Mouse (Mus musculus) cerebellum, adult 11-12 months (tissue): ENCODE results near the gene Clnk.
"Not testable (repeated sequence)": the region's sequence is repeated elsewhere in the genome, so short reads cannot be mapped to it uniquely, and the experiment has no call there.

Experiments
- DNase-seq: peaks from one replicate; pipeline ENCODE4 v3.0.0; 2022

The Clnk gene

DNA sequence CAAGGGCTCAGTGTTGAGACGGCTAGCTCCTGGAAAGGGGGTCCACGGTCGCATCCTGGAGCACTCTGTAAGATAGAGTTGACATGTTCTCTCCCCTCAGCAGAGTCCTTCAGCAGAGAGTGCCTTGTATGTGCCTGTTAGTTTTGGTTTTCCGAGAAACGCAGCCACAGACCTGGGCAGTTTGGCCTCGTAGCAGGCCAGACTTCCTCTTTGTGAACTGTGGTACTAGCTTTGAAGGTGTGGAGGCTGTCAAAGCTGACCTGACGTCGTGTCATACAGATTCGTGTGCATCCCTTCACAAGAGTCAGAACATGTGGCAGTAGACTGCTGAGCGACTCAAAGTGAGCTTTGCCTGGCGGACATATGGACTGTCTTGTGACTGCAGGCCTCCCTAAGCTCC is at the start of gene Clnk:
Gene Clnk (minus strand): TSS at position 191 of the 400 bp plus-strand sequence.
- no peak for DNase-seq

DNA sequence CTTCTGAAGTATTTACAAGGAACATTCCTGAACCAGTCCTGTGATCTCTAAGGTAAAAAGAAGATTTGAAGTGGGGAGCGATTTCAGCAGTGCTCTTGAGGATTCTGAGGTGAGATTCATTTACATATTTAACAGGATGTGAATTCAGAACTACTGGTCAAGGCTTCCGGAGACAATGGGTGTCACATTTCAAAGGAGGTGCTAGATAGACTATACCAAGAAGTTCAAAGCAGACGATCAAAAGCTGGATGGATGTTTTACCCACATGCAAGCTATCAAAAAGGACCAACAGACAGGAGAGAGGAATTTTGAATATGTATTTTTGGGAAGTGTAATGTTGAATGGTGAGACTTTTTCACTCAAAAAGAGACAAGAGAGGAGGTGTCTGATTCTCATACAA is 28.7 kb upstream of the Clnk start:
- no peak for DNase-seq

DNA sequence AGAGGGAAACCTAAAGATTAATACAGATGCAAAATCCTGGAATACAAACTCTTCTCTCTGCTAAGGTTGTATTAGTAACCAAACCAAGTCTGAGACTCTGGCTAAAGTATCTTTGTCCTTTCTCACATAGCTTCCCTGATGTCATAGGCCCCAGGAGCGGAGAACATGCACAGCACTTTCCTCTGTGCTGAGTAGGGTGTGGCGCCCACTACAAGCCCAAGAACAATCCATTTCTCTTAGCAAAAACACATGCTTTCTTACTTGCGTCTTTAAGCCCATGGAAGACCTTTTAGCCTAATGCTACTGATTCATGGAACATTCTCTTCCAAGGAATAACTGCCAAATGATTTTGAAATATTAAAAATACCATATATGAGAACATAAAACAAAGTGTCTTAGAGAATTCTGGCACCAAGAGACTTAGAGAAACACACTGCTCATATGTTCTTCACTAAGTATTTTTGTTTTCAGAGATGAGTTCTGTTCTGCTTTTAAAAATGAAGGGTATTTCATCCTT is 28.0 kb upstream of the Clnk start:
- DNase-seq, result no peak

DNA sequence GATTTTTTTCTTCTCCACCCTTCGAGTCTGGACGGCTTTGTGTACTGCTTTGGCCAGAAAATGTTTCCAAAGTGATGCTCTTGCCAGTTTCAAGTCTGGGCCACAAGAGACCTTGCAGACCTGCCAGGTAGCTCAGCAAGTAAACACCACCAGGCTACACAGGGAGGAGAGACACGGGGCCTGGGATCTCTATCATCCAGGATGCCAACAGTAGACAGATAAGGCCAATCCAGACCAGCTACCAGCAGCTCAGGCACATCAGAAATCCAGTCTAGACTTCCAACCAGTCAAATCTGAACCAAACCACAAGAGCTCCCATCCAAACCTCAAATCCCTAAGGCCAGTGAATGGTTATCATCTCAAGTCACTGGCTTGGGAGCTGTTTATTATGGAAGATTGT is 26.3 kb upstream of the Clnk start:
- no peak for DNase-seq

DNA sequence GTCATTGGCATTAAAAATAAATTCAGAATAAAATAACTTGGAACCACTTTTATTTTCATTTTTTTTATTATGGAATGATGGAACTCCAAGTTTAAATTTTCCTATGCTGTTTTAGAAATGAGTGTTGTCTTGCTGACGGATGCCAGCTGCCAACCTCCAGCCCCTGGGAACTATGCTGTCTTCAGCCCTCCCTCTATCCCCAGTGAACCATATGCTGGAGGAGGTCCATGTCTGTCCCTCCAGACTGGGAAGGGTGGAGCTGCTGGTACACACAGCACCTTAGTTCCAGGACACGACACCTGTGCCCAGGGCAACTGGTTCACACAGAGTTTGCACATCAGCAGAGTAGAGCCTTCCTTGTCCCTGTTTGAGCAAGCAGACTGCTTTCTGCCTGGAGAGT is 22.4 kb upstream of the Clnk start:
- DNase-seq, result no peak

DNA sequence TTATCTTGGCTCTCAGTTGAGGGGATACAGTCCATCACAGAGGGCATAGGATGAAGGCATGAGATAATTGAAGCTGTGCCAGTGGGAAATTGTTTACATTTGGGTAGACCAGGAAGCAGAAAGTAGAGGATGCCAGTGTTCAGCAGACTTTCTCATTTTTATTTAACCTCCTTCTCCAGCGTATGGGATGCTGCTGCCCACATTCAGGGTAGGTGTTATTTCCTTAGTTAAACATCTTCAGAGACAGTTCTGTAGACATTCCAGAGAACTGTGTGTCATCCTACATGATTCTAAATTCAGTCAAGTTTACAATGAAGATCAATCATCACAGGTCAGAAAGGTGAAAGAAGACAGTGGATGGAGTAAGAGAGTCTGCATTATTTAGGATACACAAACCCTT is 12.0 kb upstream of the Clnk start:
- no peak for DNase-seq

DNA sequence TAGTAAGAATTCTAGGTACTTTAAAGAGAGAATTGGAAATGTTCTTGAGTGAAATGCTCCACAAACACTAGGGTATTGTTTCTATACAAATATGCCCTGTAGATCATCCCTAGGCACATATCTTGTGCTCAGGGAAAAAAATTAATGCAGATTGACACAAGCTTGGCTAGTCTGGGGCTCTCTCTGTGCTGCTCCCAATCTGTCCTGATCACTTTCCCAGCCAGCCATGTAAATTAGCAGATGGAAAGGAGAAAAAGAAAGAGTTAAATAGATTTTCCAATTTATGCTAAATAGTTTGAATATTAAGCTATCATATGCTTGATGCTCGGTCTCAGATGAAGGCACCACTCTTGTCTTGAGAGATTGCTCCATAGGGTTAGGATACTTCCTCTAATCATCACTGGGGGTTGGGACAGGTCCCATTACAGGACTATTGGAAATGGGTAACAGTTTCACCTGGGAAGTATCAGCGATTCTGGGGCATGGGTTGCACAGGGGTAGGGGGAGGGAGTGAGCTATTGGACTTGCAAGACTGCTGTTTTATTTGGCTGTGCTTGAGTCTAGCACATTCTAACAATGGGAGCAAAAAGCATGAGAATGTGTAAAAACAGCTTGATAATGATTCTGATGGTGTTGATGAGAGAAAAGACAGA is 10.1 kb upstream of the Clnk start:
- peak; percentile 32 for DNase-seq

DNA sequence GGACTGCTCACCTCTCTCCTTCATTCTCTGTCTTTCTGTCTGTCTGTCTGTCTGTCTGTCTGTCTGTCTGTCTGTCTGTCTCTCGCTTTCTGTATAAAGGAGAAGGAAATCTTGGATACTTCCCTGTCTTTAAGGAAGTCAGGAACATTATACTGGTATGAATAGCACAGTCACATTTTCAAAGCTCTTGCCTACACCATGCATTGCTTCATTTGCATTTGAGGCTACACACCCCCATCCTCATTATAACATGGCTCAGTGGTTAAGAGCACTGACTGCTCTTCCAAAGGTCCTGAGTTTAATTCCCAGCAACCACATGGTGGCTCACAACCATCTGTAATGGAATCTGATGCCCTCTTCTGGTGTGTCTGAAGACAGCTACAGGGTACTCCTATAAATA is 6.0 kb upstream of the Clnk start:
- DNase-seq, result not testable (repeated sequence)

DNA sequence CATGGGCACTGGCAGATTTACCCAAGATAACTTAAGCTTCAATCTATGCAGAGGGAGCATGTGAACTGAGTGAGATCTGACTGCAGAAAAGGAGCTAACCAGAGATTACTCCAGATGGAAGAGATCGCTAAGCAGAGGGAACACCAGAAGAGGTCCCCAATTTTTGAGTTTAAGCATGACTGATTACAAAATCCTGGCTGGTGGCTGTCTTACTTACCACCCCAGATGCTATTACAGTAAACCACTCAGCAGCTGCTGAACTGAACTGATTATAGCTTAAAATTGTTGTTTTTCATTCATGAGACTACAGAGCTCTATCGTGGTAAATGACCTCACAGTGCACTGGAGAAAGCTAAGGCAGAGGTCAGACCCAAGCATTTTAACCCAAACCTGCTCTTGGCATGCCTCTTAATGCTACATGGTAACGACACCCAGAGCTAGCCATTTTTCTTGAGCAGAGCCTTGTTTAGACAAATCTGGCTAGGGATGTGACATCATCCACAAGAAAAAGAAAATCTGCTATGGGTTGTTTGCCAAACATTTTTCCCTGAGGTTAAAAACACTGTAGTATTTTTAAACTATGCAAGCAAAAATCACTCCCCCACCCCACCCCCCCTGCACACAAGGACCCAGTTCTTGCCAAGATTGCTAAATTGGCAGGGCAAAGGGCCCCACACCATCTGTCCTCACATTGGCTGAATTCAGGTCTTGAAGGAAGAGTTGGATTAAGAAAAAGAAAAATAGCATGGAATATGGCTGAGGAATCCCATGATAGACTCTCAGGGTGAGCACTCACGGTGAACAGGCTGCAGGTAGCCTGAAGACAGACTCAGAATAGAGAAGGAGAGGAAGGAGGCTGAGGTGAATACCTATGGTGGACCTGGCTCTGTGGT is 5.4 kb upstream of the Clnk start:
- peak; percentile 85 for DNase-seq

DNA sequence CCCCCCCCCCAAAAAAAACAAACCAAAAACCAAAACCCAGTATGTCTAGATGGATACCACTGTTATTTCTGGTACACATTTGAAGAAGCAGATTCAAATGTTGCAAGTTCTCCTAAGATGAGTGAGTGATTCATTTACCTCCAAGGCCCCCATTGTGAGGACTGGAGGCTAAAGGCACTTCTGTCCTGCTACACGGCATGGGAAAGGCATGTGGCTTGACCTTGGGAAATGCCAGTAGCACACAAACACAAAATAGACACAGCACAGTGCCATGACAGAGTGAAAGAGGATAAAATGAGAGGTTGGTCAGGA is 4.8 kb upstream of the Clnk start:
- DNase-seq, result no peak

DNA sequence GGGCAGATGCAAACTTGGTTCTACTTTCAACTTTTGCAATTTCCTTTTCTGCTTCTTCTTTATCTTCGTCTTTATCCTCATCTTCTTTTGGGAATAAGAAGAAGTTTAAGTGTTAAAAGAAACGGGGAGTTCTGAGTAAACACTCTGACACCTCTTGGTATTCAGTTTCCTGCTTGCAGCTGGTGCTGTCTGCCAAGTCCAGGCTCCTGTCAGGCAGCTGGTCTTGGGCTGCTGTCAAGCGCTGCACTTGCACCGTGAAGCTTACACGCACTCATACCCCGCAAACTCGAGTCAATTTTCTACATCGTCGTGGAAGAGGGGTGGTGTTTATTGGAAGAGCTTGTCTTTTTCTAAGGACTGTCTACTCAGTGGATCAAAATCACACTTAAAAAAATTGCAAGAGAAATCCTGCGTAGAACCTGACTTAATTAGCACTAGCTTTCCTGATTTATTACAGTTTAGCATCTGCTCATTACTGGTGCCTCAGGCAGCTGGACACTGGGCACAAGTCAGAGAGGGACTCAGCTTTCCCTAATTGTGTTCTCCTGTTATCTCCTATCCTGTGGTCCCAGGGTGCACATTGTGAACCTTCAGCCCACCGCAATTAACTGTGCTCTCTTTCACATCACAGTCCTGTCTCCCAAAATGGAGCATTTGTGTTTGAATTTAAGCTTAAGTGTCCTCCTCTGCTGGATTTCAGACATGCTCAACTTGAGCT is 3.5 kb upstream of the Clnk start:
- DNase-seq, result no peak

DNA sequence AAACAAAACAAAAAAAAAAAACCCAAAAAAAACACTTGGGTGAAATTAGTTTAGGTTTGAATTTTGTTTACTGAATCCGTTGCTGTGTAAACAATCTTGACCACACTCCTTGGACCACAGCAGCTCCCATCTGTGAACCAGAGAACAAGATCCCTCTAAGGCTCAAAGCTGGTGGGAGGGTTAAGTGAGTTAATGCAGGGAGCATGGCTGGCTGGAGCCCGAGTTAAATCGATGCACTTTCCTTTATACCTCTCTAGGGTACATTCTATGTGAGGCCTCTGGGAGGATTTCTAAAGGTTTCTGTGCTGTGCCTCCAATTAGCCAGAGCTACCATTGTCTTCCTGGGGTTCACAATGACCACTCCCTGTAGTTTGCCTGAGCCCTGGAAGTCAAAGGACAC is 1.2 kb downstream of the Clnk start:
- DNase-seq, result no peak

DNA sequence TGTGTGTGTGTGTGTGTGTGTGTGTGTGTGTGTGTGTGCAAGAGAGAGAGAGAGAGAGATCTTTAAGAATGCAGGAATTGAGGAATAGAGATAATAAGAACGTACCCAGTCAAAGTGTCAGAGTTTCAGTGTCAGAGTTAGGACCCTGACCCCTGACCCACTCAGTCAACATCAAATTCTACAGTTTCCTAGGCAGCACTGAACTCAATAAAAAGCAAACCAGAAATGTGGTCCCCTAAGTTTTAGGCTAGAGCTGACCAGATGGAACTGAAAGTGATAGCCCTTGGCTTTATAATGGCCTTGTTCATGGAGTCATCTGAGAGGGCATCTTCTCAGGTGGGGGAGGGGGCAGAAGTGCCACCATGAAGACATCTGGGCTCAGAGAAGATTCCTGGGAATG is 1.7 kb downstream of the Clnk start:
- no peak for DNase-seq

DNA sequence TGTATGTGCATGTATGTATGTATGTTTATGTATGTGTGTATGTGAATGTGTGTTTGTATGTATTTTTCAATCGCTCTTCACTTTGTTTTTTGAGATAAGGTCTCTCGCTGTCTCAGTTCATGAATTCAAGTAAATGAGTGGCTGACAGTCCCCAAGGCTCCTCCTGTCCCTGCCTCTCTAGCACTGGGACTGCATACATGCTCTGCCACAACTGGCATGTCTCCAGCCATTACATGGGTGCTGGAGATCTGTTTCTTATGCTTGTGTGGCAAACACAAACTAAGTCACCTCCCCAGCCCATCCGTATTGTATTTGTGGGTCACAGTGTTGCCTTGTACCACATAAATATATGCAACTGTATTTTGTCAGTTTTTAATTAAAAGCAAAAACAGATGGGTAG is 3.7 kb downstream of the Clnk start:
- DNase-seq, result peak; percentile 53

DNA sequence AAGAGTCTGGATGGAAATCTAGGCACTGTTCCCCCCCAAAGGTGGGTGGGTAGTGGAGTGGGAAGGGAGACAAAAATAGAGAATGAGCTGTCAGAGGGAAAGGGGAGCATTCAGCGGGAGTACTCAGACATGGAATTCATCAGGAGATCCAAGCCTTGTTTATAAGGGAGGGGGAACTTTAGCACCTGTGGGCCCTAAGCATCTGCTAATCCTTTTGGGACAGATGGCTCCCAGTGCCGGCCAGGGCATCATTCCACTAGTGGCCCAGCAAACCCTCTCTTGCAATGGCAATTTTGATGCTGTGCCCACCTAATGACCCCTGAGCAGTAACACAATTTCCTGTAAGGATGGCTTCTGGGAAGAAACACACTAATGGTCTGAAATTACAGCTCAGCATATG is 5.0 kb downstream of the Clnk start:
- peak; percentile 99 for DNase-seq

DNA sequence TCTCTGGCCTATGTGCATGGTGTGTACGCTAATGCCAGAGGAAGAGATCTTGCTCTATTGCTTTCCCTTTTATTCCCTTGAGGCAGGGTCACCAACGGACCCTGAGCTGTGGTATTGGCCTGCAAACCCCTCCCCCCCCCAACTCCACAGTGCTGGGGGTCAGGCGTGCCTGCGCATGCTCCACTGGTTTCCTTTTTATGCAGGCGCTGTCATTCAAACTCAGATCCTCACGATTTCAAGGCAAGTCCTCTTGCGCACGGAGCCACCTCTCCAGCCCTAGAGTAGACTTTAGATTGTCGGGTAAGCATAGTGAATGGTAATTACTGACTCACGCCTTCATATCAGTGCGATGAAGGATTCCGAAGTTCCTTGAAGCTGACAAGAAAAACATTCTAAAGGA is 6.1 kb downstream of the Clnk start:
- no peak for DNase-seq

DNA sequence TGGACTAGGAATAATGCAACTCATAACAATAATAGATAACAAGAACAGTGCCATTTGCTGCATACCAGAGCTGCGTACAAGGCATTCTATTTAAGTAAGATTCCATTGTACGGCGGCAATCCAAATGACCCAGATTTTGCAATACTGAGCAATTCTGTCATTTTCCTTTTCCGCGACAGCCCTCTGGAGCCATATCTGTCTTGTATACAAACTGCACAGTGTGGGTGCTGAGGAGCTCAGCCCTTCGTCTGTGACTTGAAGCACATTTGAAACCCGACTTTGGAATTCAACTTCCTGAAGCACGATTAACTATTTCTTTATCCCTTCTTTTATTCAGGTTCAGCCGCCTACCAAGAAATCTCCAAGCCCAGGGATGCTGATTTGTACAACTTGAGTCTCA is 6.6 kb downstream of the Clnk start:
- peak; percentile 54 for DNase-seq

DNA sequence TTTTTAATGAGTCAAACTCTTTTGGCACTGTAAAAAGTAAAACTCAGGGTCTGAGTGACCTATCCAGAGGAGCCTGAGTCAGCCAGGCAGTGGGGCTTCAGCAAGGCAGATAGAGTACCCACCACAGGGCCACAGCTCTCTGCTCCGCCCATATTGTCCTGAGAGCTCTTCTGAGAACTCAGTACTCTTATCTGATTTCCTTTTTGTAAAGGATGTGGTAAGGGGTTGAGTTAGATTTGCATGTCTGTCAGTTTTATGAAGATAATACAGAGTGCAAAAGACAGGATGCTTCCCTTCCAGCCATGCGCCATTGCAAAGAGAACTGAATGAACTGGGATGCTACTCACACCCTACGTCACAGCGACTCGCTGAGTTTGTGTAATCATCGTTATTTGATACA is 12.0 kb downstream of the Clnk start:
- DNase-seq, result no peak

DNA sequence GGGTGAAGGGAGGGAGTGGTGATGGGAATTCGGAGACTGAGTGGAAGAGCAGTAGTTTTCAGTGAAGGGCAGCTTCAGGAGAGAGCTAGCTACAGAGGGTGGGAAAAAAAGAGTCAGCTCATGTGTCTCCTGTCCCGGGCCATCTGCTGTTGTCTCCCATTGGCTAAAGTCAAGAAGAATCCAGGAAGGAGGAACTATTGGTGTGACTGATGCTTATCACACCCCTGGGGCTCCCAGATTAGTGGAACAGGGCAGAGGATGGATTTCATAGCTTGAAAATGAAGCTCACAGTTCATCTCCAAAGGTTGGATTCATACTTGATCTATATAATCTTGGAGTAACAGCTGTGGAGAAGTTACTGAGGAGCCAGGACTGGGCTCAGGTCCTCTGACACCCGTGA is 13.6 kb downstream of the Clnk start:
- no peak for DNase-seq

DNA sequence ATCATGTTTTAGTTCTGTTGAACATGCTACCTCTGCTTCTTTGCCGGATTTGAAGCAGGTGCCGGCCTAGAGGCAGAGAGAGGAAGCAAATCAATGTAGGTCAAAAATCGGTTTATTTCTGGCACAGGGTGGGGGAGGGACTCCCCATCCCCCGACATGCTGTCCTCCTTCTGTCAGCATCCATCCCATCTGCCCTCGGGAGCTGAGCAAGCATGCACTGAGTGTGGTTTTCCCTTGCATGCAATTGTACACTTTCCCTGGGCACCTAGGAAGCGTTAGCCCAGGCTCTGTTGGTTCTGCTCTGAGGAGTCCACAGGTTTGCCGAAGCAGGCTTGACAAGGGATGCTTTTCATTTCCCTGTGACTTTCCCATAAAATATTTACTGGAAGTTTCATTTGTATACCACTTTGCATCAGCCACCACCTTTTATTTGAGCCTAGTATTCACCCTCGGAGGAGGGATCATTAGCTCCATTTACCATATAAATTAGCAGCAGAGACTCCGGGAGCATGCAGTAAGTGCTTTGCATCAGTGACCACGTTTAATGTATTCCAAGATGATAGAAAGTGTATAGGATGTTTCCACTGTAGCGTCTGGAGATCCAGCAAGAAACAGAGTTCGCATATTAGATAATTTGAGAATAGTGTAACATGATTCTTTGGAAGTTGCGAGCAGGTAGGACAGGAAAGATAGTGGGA is 14.2 kb downstream of the Clnk start:
- peak; percentile 89 for DNase-seq

DNA sequence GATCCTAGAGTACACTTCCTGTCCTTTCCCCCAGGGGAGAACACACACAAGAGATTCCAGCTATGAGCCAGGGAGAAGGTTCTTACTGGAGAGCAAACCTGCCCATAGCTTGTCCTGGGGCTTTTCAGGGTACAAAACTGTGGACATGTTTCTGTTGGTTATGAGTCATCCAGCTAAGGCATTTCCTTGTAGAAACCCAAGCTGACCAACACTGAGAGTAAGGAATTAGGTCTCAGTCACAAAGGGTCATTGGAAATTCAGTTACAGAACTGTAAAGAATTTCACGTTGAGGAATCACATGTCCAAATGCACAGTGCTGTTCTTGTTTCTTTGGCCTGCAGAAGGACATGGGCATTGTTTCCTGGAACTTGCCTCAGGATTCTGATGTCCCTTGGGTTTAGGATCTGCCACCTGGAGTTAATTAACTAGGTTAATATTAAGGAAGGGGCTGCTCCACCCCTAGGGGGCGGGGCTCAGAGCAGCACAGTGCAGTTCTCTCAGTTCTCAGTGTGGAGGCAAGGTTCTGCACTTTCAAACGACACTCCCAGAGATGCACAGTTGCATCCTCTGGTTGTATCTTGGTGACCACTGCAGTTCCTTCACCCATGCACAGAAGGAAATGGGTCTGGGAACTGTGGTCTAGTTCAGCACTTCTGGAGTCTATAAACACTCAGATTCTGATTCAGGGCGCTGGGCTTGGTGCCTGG is 18.4 kb downstream of the Clnk start:
- no peak for DNase-seq

DNA sequence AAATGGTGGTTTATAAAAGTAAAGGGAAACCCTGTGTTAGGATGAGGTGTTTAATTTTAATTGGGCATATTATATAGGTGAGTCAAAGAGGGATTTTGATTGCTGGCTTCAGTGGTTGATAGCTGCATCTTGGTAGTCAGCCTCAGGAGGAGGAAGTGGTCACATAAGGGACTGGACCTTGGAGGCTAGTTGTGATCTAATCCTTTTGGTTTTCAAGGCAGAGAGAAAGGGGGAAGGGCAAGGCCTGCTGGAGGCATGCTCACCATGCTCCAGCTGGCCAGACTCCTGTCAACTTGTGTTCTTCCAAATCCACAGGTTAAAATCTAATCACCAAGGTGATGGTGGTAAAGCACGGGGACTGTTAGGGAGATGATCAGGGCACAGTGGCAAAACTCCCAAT is 19.0 kb downstream of the Clnk start:
- DNase-seq, result no peak

DNA sequence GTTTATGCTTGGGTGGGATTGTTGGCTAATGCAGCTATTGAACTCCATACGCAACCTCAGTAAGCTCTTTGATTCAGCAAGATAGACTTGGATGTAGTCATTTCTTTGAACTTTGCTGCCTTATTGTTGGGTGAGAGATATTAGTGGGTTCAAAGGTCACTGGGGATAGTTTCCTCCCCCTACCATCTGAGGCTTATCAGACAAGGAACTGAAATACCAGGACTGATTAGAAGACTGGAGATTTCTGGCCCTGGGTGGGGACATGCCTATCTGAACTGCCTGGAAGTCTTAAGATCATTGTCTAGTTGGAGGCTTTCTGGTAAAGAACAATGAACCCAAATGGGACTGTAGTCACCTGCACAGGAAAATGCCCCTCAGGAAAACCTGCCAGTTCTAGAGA is 26.4 kb downstream of the Clnk start:
- DNase-seq, result no peak
